Mouse (Mus musculus) liver, embryonic 18 days (tissue): ENCODE results near the gene Gjb5. TPM values are rescaled to one million over a fixed set of nuclear protein-coding genes. Genes with fewer than 3 reads are reported as not detected.

ENCODE experiments used
- polyA plus RNA-seq: library from polyadenylated mRNA; depleted of rRNA; stranded (reverse); fragments of >200 nt; gene quantifications from 2 replicates; pipeline ENCODE4 v1.2.3, GENCODE M21; 2012; rRNA removed

The Gjb5 gene
- polyA plus RNA-seq, result 0.08 and 0.11 TPM in 2 replicates

GRCm38 (mm10) chr4:127358018-127358417, at the start of gene Gjb5:
TSS of gene Gjb5 (minus strand) at chr4:127358181.

DNA sequence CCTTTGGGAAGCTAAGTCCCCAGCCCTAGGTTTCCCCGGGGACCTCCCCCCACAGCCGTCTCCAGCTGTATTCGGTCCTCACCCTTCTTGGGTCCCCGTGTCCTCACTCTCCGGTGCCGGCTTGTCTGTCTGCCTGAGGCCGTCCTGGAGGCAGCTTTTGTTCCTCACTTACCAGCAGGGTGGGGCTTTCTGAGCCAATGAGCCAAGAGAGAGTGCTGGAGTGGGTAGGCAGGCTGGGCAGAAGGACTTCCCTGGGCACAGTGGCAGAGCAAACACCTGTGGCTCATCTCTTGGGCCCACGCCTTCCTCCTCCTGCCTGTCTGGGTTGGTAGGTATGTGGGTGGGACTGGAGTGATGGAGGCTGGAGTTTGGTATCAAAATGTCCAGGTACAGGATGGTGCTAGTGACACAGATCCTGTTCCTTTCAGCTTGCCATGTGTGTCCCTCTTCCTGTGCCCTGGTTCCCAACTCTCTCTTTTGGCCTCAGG, 4.0 kb downstream of the Gjb5 start, which contains the start of gene Gjb4:
Gene Gjb4, minus strand, starts transcription at position 131 of the 488 bp plus-strand sequence.

DNA sequence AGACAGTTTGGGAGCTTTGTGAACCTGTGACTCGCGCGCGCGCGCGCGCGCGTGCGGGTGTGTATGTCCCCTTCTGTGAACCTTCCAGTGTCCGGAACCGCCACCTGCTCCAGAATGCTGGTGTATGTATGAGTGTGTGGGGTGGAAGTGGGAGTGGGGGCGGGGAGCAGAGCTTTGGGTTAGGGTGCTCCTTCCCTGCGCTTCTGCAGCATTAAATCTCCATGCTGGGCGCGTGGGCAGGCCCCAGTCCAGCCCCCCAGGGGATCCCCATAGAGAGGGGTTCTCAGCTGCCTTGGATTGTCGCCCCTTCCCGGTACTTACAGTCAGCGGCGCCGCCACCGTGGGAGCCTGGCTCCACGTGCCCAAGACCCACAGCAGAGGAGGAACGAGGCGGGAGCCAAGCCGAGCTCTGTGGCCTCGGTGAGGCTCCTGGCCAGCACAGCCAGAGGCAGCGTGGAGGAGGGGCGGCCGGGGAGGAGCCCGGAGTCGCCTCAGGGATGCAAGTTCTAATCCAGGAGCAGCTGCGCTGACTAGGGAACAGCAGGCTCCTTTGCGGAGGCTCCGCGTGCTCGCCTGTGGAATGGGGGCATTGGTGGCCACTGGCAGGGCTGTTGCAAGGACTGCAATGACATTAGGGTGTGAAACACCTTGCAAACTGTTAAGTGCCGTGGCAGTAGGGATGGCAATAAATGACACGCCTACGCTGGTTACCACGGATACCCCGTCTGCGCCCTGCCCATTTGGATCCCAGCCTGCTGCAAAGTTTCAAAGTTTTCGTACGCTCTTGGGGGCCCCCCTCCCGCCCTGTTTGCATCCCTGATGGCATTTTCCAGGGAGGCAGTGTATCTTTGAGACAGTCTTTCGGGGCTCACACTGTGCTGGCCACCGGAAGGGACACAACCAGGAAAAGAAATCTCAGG, 27.5 kb downstream of the Gjb5 start, which contains the start of gene Gjb3:
Gene Gjb3, minus strand, starts transcription at position 664 of the 920 bp plus-strand sequence.

DNA sequence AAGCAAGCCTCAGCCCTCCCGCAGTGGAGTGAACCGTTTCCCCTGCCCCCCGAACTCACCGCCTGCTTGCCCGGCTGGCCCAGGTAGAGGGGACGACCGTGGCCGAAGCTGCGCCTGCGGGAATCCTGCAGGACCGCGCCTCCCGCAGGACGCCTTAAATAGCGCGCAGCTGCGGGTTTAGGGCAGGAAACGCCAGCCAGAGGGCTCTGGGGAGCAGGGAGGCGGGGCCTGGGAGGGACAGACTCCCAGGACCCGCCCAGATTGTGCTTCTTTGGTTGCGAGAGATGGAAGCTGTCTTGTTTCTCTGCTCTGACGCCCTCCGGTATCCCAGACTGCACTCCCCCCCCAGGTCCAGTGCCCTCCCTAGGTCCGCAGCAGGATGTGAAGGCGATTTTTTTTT, 44.1 kb downstream of the Gjb5 start, which contains the start of gene Gja4:
Gene Gja4, minus strand, starts transcription at position 179 of the 400 bp plus-strand sequence.

Other genes starting within 250 kb of the Gjb5 start
- gene Tmem35b, start 234.5 kb downstream of the Gjb5 start, polyA plus RNA-seq, result 5.3 and 5.5 TPM in 2 replicates
- gene Dlgap3, start 189.0 kb downstream of the Gjb5 start, polyA plus RNA-seq, result 0.12 and 0.20 TPM in 2 replicates
- 16.9 and 17.0 TPM in 2 replicates for gene Smim12, start 114.4 kb downstream of the Gjb5 start, polyA plus RNA-seq
- 3.7 TPM in 2 replicates for gene Gja4, start 44.1 kb downstream of the Gjb5 start, polyA plus RNA-seq
- 0.29 and 0.50 TPM in 2 replicates for gene Gjb3, start 27.3 kb downstream of the Gjb5 start, polyA plus RNA-seq
- 0.03 TPM in 1 of 2 replicates, not detected in the other for gene Gjb4, start 4.1 kb downstream of the Gjb5 start, polyA plus RNA-seq